Mouse (Mus musculus) midbrain, embryonic 14.5 days (tissue): ENCODE measurements at regions not wholly inside any gene's neighbourhood (a gene's known extent, or its start where the extent isn't known, plus 50 kb on each side); places are given as distances from the start of the nearest gene placed in this dataset.

ENCODE experiments used
- ATAC-seq: fragments of 200-750 bp; cut with Nextera tagmentation; 2 replicates; pipeline ENCODE4 v1.8.0; 2017; ENCODE audit warnings: moderate number of reproducible peaks, moderate library complexity; ENCODE audit not compliant: low FRiP score, low TSS enrichment
- DNase-seq: peaks from one replicate; pipeline ENCODE4 v3.0.0-alpha.2; 2015
- H3K27ac ChIP-seq: fragments of 300-500 bp; sonication (generic); replicated peaks from 2 replicates; pipeline ENCODE4 v1.5.1; 2014; ENCODE audit warnings: mild to moderate bottlenecking, low read depth, low read length, moderate library complexity
- H3K27me3 ChIP-seq: fragments of 300-500 bp; sonication (generic); 2 replicates; pipeline ENCODE4 v1.6.1; 2014; ENCODE audit warnings: low read length, control low read depth, mixed read lengths; ENCODE audit not compliant: control insufficient read depth, insufficient read depth
- H3K36me3 ChIP-seq: fragments of 300-500 bp; sonication (generic); 2 replicates; pipeline ENCODE4 v1.6.1; 2014; ENCODE audit warnings: low read length, control low read depth; ENCODE audit not compliant: control insufficient read depth, insufficient read depth
- H3K4me1 ChIP-seq: fragments of 300-500 bp; sonication (generic); 2 replicates; pipeline ENCODE4 v1.6.1; 2014; ENCODE audit warnings: mild to moderate bottlenecking, antibody characterized with exemption, low read length, control low read depth; ENCODE audit not compliant: control insufficient read depth, insufficient read depth
- H3K4me2 ChIP-seq: fragments of 300-500 bp; sonication (generic); 2 replicates; pipeline ENCODE4 v1.6.1; 2014; ENCODE audit warnings: mild to moderate bottlenecking, low read length, moderate library complexity
- H3K4me3 ChIP-seq: fragments of 300-500 bp; sonication (generic); replicated peaks from 2 replicates; pipeline ENCODE4 v1.5.1; 2014; ENCODE audit warnings: low read depth, low read length
- H3K9ac ChIP-seq: fragments of 300-500 bp; sonication (generic); replicated peaks from 2 replicates; pipeline ENCODE4 v1.6.1; 2014; ENCODE audit warnings: mild to moderate bottlenecking, low read length, moderate library complexity
- H3K9me3 ChIP-seq: fragments of 300-500 bp; sonication (generic); 2 replicates; pipeline ENCODE4 v1.6.1; 2016; ENCODE audit warnings: low read length, control low read depth, mixed read lengths; ENCODE audit not compliant: control insufficient read depth
- WGBS: fragments of 180-500 bp; shearing (Covaris S2); extraction: QIAGEN DNeasy Blood & Tissue Kit; methylation state at CpG from one replicate; pipeline ENCODE4 v1.1.7; 2014; 5-methylcytosine and 5-hydroxymethylcytosine counted together

- WGBS, result 93% methylated on average over 4 of the region's 4 CpGs
- ATAC-seq (no peak), DNase-seq (no peak)
- Histone ChIP-seq H3K27ac (no peak overlapping the region), H3K4me1 (no peaks in the 10 kb centered on the region), H3K9me3 (no peaks in the 10 kb centered on the region), H3K4me2 (no peak overlapping the region), H3K27me3 (no peaks in the 10 kb centered on the region), H3K9ac (no peak overlapping the region), H3K36me3 (no peaks in the 10 kb centered on the region), H3K4me3 (no peak overlapping the region)
Measured at GRCm38 (mm10) chr1:185823226-185823625, 293.9 kb downstream of the Lyplal1 start.

DNA sequence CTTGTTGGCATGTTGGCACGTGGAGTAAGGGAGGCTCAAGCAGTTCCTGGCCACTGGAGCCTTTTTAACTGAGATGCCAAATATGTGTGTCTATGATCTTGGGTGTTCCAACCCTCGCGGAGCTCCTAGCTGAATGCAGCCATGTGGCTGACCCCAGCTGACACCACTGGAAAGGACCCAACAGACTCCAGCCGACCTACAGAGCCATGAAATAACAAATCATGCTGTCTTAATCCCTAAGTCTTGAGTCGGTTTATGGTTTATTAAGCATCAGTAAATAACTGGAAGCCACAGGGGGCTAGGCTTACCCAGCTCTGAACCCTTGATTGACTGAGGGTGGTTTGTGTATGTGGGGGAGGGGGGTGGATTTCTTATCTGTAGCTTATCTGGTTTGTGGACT, 293.2 kb downstream of the Lyplal1 start:
- Histone ChIP-seq H3K27ac (no peak overlapping the region), H3K36me3 (no peaks in the 10 kb centered on the region), H3K9ac (no peak overlapping the region), H3K9me3 (no peaks in the 10 kb centered on the region), H3K4me3 (no peak overlapping the region), H3K4me2 (no peak overlapping the region), H3K27me3 (no peaks in the 10 kb centered on the region), H3K4me1 (no peaks in the 10 kb centered on the region)
- WGBS, result 50% methylated on average over 5 of the region's 5 CpGs
- no peak for DNase-seq
- no peak for ATAC-seq

GRCm38 (mm10) chr1:185827986-185828385, 289.1 kb downstream of the Lyplal1 start:
- Histone ChIP-seq H3K36me3 (no peaks in the 10 kb centered on the region), H3K9ac (no peak overlapping the region), H3K9me3 (no peaks in the 10 kb centered on the region), H3K4me3 (no peak overlapping the region), H3K27ac (no peak overlapping the region), H3K4me2 (no peak overlapping the region), H3K4me1 (no peaks in the 10 kb centered on the region), H3K27me3 (no peaks in the 10 kb centered on the region)
- no peak for DNase-seq
- WGBS, result 87% methylated on average over 2 of the region's 2 CpGs
- ATAC-seq, result no peak

DNA sequence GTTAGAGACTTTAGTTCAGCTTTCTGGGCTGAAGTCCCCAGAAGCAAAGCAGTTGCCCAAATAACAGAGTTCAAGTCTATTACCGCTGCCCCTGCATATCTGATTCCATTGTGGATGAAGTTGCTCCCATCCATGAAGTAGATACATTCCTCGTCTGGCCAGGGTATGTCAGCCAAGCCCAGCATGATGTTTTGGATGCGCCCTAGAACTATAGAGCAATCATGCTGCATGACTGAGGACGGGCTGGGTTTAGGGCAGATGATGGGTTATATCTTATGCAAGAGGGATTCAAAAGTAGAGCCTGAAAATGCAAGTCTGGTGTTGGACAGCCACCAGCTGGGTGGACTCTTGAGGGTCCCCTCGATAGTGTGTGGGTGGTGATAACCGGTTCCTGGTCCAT, 288.6 kb downstream of the Lyplal1 start:
- DNase-seq, result no peak
- H3K4me2 ChIP-seq, result no peak overlapping the region
- no peak overlapping the region for H3K27ac ChIP-seq
- no peak overlapping the region for H3K4me3 ChIP-seq
- ATAC-seq, result no peak
- WGBS, result 88% methylated on average over 6 of the region's 6 CpGs
- no peak overlapping the region for H3K9ac ChIP-seq
- no peaks in the 10 kb centered on the region for H3K36me3 ChIP-seq
- H3K27me3 ChIP-seq, result no peaks in the 10 kb centered on the region
- no peaks in the 10 kb centered on the region for H3K9me3 ChIP-seq
- no peaks in the 10 kb centered on the region for H3K4me1 ChIP-seq

DNA sequence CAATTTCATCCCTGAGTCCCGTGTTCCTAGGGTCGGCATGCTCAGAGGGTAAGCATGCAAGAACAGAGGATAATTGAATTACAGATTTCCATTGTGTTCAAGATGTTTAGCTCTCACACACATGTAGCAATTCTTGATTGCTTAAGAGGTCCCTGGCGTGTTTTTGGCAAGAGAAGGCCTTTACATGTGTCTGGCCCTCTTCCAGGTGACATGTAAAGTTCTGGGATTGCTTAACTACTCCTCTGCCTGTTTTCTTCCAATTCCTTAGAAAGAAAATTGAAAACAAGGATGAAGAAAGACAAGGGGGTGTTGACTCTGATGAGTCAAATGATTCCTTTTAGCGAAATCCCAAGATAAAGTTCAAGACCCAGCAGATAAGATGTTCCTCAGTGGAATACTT, 285.1 kb downstream of the Lyplal1 start:
- 92% methylated on average over 4 of the region's 4 CpGs for WGBS
- Histone ChIP-seq H3K9me3 (no peaks in the 10 kb centered on the region), H3K36me3 (no peaks in the 10 kb centered on the region), H3K4me2 (no peak overlapping the region), H3K4me3 (no peak overlapping the region), H3K9ac (no peak overlapping the region), H3K27me3 (no peaks in the 10 kb centered on the region), H3K4me1 (no peaks in the 10 kb centered on the region), H3K27ac (no peak overlapping the region)
- no peak for DNase-seq
- ATAC-seq, result no peak

DNA sequence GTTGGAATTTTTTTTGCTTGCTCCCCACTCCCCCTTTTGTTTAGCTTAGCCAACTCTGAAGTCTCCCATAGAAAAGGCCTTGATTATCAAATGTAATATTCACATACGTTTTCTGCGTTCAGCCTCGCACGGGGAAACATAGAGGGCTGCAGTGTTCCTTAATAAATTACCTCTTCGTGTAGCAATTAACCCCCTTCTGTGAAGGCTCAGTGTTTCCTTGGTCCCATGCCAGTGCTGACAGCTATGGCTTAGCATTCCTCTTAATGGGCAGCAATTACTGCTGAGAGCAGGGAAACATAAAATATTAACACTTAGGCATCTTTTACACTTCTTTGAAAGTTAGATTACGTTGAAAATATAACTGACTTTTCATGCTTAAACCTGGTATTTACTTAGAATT, 282.9 kb downstream of the Lyplal1 start:
- H3K9ac ChIP-seq, result no peak overlapping the region
- no peak for ATAC-seq
- peak; percentile 41 for DNase-seq

DNA sequence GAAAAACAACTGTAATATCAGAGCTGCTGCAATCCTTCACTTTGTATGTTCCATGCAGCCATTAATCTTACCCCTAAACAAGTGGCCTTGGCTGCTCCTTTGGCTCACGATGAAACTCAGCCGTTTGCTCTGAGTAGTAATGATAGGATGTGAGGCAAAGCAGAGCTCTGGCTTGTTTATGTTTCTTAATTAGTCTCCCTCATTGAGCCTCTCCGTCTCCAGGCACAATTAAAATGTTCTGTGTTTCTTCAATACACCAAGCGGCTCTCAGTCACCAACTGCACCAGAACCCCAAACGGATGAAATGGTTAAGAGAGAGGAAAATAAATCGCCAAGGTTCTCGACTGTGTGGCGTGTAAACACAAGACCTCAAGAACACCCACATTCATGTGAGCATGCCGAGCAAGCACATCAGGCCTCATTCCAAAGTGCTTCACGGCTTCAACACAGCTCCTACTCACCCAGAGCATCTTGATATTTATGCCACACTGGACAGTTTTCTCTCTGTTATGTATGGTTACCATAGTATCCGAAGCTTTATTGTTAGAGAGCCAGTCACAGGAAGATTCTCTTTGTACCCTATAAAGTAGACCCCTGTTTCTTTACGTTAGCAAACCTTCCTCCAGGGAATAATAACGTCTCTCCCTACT, 280.4 kb downstream of the Lyplal1 start:
- Histone ChIP-seq H3K4me2 (no peak overlapping the region), H3K27ac (no peak overlapping the region), H3K4me3 (no peak overlapping the region), H3K4me1 (no peaks in the 10 kb centered on the region), H3K27me3 (no peaks in the 10 kb centered on the region), H3K9me3 (no peaks in the 10 kb centered on the region), H3K36me3 (no peaks in the 10 kb centered on the region), H3K9ac (no peak overlapping the region)
- DNase-seq (no peak), ATAC-seq (no peak)
- WGBS, result 79% methylated on average over 13 of the region's 13 CpGs

More for the DNA sequence above, 282.9 kb downstream of the Lyplal1 start:
- Histone ChIP-seq H3K9me3 (no peaks in the 10 kb centered on the region), H3K4me1 (no peaks in the 10 kb centered on the region), H3K27ac (no peak overlapping the region), H3K4me3 (no peak overlapping the region), H3K4me2 (no peak overlapping the region), H3K27me3 (no peaks in the 10 kb centered on the region), H3K36me3 (no peaks in the 10 kb centered on the region)
- WGBS, result 69% methylated on average over 6 of the region's 6 CpGs

DNA sequence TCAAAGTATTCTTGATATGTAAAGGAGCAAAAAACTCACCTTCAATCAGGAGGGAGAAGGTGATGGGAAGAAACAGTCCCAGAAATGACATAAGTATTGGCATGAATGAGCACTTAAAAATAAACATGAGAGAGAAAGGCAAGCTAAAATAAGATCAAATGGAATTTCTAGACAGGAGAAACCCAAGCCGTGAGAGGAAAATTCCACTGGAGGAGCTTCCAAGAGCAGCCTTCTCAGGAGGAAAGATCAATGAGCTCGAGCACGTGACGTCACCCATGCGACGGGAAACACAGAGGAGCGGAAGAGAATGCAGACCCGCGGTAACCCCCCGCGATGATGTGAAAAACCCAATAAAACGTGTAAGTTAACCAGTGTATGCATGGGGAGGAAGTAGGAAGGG, 274.6 kb downstream of the Lyplal1 start:
- no peaks in the 10 kb centered on the region for H3K9me3 ChIP-seq
- DNase-seq, result no peak
- H3K4me2 ChIP-seq, result no peak overlapping the region
- H3K4me1 ChIP-seq, result no peaks in the 10 kb centered on the region
- no peaks in the 10 kb centered on the region for H3K36me3 ChIP-seq
- WGBS, result 88% methylated on average over 12 of the region's 12 CpGs
- H3K9ac ChIP-seq, result no peak overlapping the region
- no peak overlapping the region for H3K4me3 ChIP-seq
- H3K27me3 ChIP-seq, result no peaks in the 10 kb centered on the region
- no peak overlapping the region for H3K27ac ChIP-seq
- ATAC-seq, result no peak

GRCm38 (mm10) chr1:185847161-185847560, 269.9 kb downstream of the Lyplal1 start:
- WGBS, result 90% methylated on average over 6 of the region's 6 CpGs
- Histone ChIP-seq H3K27me3 (no peaks in the 10 kb centered on the region), H3K4me2 (no peak overlapping the region), H3K4me1 (no peaks in the 10 kb centered on the region), H3K4me3 (no peak overlapping the region), H3K9me3 (no peaks in the 10 kb centered on the region), H3K9ac (no peak overlapping the region), H3K27ac (no peak overlapping the region), H3K36me3 (no peaks in the 10 kb centered on the region)
- DNase-seq, result no peak
- ATAC-seq, result no peak
